Mouse (Mus musculus) neural tube, embryonic 13.5 days (tissue): ENCODE data around the gene Smap1. TPM values are rescaled to one million over a fixed set of nuclear protein-coding genes. Genes with fewer than 3 reads are reported as not detected.

Source experiments
- ATAC-seq: fragments of 200-750 bp; cut with Nextera tagmentation; 2 replicates; pipeline ENCODE4 v1.8.0; 2017; ENCODE audit warnings: low read depth, mild to moderate bottlenecking, moderate TSS enrichment, moderate library complexity
- H3K27ac ChIP-seq: fragments of 300-500 bp; sonication (generic); replicated peaks from 2 replicates; pipeline ENCODE4 v1.5.1; 2015; ENCODE audit warnings: moderate library complexity, mild to moderate bottlenecking, inconsistent platforms
- H3K27me3 ChIP-seq: fragments of 300-500 bp; sonication (generic); 2 replicates; pipeline ENCODE4 v1.6.1; 2015; ENCODE audit warnings: mild to moderate bottlenecking, inconsistent platforms
- H3K36me3 ChIP-seq: fragments of 300-500 bp; sonication (generic); 2 replicates; pipeline ENCODE4 v1.6.1; 2015; ENCODE audit warnings: mild to moderate bottlenecking, inconsistent platforms
- H3K4me1 ChIP-seq: fragments of 300-500 bp; sonication (generic); replicated peaks from 2 replicates; pipeline ENCODE4 v1.6.1; 2015; ENCODE audit warnings: inconsistent platforms
- H3K4me2 ChIP-seq: fragments of 300-500 bp; sonication (generic); 2 replicates; pipeline ENCODE4 v1.6.1; 2015; ENCODE audit warnings: inconsistent platforms, mild to moderate bottlenecking, moderate library complexity
- H3K4me3 ChIP-seq: fragments of 300-500 bp; sonication (generic); 2 replicates; pipeline ENCODE4 v1.5.1; 2015; ENCODE audit warnings: mild to moderate bottlenecking, inconsistent platforms
- H3K9ac ChIP-seq: fragments of 300-500 bp; sonication (generic); 2 replicates; pipeline ENCODE4 v1.6.1; 2015; ENCODE audit warnings: moderate library complexity, mild to moderate bottlenecking, inconsistent platforms
- H3K9me3 ChIP-seq: fragments of 300-500 bp; sonication (generic); 2 replicates; pipeline ENCODE4 v1.6.1; 2016; ENCODE audit warnings: inconsistent platforms
- WGBS: fragments of 180-500 bp; shearing (Covaris S2); methylation state at CpG from one replicate; pipeline ENCODE4 v1.1.7; 2015; 5-methylcytosine and 5-hydroxymethylcytosine counted together
- polyA plus RNA-seq: library from polyadenylated mRNA; unstranded; fragments of >200 nt; fragmentation: Nextera tagmentation; extraction: Ambion mirVana; gene quantifications from 2 replicates; pipeline ENCODE4 v1.2.1, GENCODE M21; 2015

The Smap1 gene
- polyA plus RNA-seq, 1 experiment from 2014 or later = 95.8 TPM

DNA sequence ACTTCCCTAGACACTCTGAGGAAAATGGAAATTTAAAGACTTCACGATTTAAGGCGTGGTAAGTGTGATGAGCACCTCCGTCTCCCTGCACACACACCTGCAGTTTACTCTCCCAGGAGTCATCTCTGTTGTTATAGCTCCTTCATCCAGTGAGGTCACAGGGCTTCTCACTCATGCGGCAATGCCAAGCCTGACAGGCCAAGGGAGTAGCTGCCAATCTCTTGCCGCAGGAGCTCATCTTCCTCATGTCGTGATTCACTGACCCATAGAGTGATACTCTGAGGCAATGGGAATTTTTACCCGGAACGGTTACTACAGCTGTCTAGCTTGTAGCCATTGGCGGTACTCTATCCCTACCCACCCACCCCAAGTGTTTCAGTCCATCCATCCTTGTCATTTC is 123.8 kb downstream of the Smap1 start:
- H3K4me3 ChIP-seq = no peak overlapping the region
- WGBS = 88% methylated on average over 9 of the region's 9 CpGs
- no peak overlapping the region for H3K4me2 ChIP-seq
- H3K27me3 ChIP-seq = no peaks in the 10 kb centered on the region; the same call in 1 of the 2 replicates
- H3K36me3 ChIP-seq = no peaks in the 10 kb centered on the region
- ATAC-seq = no peak
- H3K27ac ChIP-seq = no peak overlapping the region
- no peaks in the 10 kb centered on the region for H3K9me3 ChIP-seq
- H3K9ac ChIP-seq = no peak overlapping the region
- no peaks in the 10 kb centered on the region for H3K4me1 ChIP-seq

Other genes starting within 250 kb of the Smap1 start
- gene B3gat2, start 160.6 kb downstream of the Smap1 start, polyA plus RNA-seq = 19.6 and 20.0 TPM in 2 replicates
- 93.8 and 103 TPM in 2 replicates for gene Sdhaf4, start 83.3 kb upstream of the Smap1 start, polyA plus RNA-seq
- 39.3 and 39.5 TPM in 2 replicates for gene Fam135a, start 178.0 kb upstream of the Smap1 start, polyA plus RNA-seq